Mouse (Mus musculus) hindbrain, embryonic 16.5 days (tissue): ENCODE data around the gene Aars2. TPM values are rescaled to one million over a fixed set of nuclear protein-coding genes. Genes with fewer than 3 reads are reported as not detected.

Source experiments
- ATAC-seq: fragments of 200-750 bp; cut with Nextera tagmentation; 2 replicates; pipeline ENCODE4 v1.8.0; 2017; ENCODE audit warnings: moderate TSS enrichment, moderate library complexity
- H3K27ac ChIP-seq: fragments of 300-500 bp; sonication (generic); 2 replicates; pipeline ENCODE4 v1.5.1; 2014; ENCODE audit warnings: low read depth, mild to moderate bottlenecking, control low read depth, low read length, moderate library complexity
- H3K27me3 ChIP-seq: fragments of 300-500 bp; sonication (generic); replicated peaks from 2 replicates; pipeline ENCODE4 v1.6.1; 2014; ENCODE audit warnings: low read length; ENCODE audit not compliant: control insufficient read depth, insufficient read depth
- H3K36me3 ChIP-seq: fragments of 300-500 bp; sonication (generic); 2 replicates; pipeline ENCODE4 v1.6.1; 2014; ENCODE audit warnings: mild to moderate bottlenecking, low read length, moderate library complexity, mixed read lengths; ENCODE audit not compliant: control insufficient read depth, insufficient read depth
- H3K4me1 ChIP-seq: fragments of 300-500 bp; sonication (generic); 2 replicates; pipeline ENCODE4 v1.6.1; 2014; ENCODE audit warnings: low read depth, low read length; ENCODE audit not compliant: control insufficient read depth, insufficient read depth
- H3K4me2 ChIP-seq: fragments of 300-500 bp; sonication (generic); 2 replicates; pipeline ENCODE4 v1.6.1; 2014; ENCODE audit warnings: mild to moderate bottlenecking, low read length, control low read depth, moderate library complexity
- H3K4me3 ChIP-seq: fragments of 300-500 bp; sonication (generic); 2 replicates; pipeline ENCODE4 v1.5.1; 2014; ENCODE audit warnings: mild to moderate bottlenecking, low read length, control low read depth, moderate library complexity
- H3K9ac ChIP-seq: fragments of 300-500 bp; sonication (generic); 2 replicates; pipeline ENCODE4 v1.6.1; 2014; ENCODE audit warnings: low read depth, mild to moderate bottlenecking, control low read depth, low read length, moderate library complexity
- H3K9me3 ChIP-seq: fragments of 300-500 bp; sonication (generic); 2 replicates; pipeline ENCODE4 v1.6.1; 2014; ENCODE audit warnings: mild to moderate bottlenecking, low read length, moderate library complexity; ENCODE audit not compliant: control insufficient read depth
- WGBS: fragments of 180-500 bp; shearing (Covaris S2); extraction: QIAGEN DNeasy Blood & Tissue Kit; methylation state at CpG from one replicate; pipeline ENCODE4 v1.1.7; 2014; 5-methylcytosine and 5-hydroxymethylcytosine counted together
- polyA plus RNA-seq: library from polyadenylated mRNA; unstranded; fragments of >200 nt; fragmentation: Nextera tagmentation; extraction: Ambion mirVana; gene quantifications from 2 replicates; pipeline ENCODE4 v1.2.1, GENCODE M21; 2015

The Aars2 gene
- polyA plus RNA-seq, 1 experiment from 2014 or later = 20.6 TPM

DNA sequence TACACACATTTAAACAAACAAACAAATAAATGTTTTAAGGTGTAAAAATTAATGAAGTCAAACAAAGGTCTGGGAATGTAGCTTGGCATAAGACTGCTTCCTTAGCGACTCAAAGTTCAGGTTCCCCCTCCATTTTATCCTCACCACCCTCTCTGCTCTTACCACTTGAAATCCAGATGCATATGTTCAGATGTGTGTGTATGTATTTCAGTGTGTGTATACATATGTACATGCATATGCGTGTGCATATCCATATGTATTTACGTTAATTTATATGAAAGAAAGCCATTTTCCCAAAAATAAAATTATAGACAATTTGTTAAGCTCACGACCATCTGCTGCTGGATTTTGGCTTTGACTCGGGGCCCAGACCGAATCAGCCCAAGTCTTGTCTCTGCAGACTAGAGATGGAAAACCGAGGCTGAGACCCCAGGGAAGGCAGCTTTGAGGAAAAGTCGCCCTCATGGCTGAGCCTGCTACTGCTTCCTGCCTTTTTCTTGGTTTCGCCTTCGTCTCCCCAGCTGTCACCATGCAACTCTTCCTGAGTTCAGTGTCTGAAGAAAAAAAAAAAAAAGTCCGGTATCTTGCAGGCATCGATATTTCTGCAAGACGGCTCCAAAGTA lies 16.0 kb upstream of the Aars2 start:
- Histone ChIP-seq H3K36me3 (no peaks in the 10 kb centered on the region), H3K27me3 (no peaks in the 10 kb centered on the region; the same call in 1 of the 2 replicates), H3K4me3 (no peak overlapping the region), H3K4me1 (no peaks in the 10 kb centered on the region), H3K9ac (no peak overlapping the region), H3K4me2 (no peak overlapping the region), H3K9me3 (no peaks in the 10 kb centered on the region), H3K27ac (no peak overlapping the region)
- no peak for ATAC-seq
- WGBS = 75% methylated on average over 13 of the region's 13 CpGs

DNA sequence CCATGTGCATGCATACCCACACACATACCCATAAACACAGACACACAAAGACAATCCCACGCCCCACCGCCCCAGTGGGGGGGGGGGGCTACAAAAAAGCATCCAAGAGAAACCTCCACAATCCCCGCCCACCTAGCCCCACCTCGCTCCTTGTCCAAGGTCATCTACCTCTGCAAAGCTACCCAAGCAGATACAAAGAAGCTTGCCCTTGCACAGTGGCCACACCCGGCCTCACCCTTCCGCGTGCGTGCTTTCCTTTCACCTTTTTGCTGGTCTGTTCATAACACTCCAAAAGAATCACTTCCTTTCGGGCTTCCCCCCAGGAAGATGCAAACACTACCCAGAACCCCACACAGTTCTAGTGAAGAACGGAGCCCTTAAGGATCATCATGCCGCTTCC lies 11.2 kb upstream of the Aars2 start:
- H3K27me3 ChIP-seq = no peaks in the 10 kb centered on the region; the same call in 1 of the 2 replicates
- H3K9me3 ChIP-seq = no peaks in the 10 kb centered on the region
- no peak overlapping the region for H3K9ac ChIP-seq
- H3K4me2 ChIP-seq = no peak overlapping the region
- H3K36me3 ChIP-seq = no peaks in the 10 kb centered on the region
- no peak overlapping the region for H3K27ac ChIP-seq
- H3K4me1 ChIP-seq = no peaks in the 10 kb centered on the region
- WGBS = 79% methylated on average over 11 of the region's 11 CpGs
- ATAC-seq = no peak
- no peak overlapping the region for H3K4me3 ChIP-seq

DNA sequence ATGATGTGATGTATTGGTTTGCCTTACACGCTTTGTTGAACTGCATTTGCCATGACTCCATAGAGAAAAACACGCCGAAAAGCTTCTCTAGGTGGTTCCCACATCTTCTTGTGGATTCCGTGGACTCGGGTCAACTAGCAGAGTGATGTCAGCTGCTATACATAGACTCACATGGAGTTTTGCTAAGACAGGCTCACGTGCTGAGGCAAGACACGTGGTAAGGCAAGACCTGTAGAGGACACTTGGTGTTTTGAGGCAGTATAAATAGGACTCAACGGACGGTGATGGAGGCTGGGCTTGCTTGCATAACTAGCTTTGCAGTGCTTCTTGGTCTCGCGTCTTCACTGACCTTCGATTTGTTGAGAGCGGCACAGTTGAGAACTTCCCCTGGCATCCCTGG lies 8.2 kb upstream of the Aars2 start:
- 88% methylated on average over 13 of the region's 13 CpGs for whole genome bisulfite sequencing
- Histone ChIP-seq H3K27me3 (no peaks in the 10 kb centered on the region), H3K27ac (no peak overlapping the region), H3K4me2 (no peak overlapping the region), H3K9ac (no peak overlapping the region), H3K36me3 (no peaks in the 10 kb centered on the region), H3K9me3 (no peaks in the 10 kb centered on the region), H3K4me1 (no peaks in the 10 kb centered on the region), H3K4me3 (no peak overlapping the region)
- no peak for ATAC-seq

DNA sequence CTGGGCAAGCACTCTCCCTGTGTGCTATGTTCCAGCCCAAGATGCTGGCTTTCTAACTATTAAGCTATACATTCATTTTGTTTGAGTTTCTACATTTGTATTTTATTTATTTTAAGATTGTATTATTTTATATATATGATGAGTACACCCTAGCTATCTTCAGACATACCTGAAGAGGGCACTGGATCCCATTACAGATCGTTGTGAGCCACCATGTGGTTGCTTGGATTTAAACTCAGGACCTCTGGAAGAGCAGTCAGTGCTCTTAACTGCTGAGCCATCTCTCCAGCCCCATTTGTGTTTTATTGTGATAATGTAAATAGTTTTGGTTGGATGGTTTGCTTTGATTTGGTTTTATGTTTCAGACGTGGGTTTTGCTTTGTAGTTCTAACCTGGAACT lies 7.1 kb upstream of the Aars2 start:
- H3K27ac ChIP-seq = no peak overlapping the region
- H3K4me3 ChIP-seq = no peak overlapping the region
- H3K4me1 ChIP-seq = no peaks in the 10 kb centered on the region
- H3K9me3 ChIP-seq = no peaks in the 10 kb centered on the region
- no peak overlapping the region for H3K9ac ChIP-seq
- no peak for ATAC-seq
- 55% methylated on average over 2 of the region's 2 CpGs for WGBS
- H3K4me2 ChIP-seq = no peak overlapping the region
- H3K36me3 ChIP-seq = no peaks in the 10 kb centered on the region
- H3K27me3 ChIP-seq = no peaks in the 10 kb centered on the region

DNA sequence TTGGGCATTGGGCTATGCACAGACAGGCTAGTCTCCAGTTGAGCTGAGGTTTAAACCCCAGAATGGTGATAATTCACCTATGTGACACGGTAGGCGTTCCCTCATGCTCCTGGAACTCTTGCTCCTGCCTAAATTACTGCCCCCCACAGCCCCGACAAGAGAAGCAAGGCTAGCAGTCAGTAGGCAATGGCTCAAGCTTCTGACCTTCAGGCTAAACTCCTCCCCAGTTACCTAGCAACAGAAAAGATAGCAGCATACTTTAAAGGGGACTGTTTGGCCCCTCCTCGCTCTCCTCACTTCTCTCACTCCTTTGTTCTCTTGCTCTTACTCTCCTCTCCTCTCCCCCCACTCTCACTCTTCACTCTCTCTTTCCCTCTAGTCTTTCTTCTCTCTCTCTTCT lies 5.7 kb upstream of the Aars2 start:
- H3K27me3 ChIP-seq = no peaks in the 10 kb centered on the region
- 30% methylated on average over 4 of the region's 4 CpGs for WGBS

DNA sequence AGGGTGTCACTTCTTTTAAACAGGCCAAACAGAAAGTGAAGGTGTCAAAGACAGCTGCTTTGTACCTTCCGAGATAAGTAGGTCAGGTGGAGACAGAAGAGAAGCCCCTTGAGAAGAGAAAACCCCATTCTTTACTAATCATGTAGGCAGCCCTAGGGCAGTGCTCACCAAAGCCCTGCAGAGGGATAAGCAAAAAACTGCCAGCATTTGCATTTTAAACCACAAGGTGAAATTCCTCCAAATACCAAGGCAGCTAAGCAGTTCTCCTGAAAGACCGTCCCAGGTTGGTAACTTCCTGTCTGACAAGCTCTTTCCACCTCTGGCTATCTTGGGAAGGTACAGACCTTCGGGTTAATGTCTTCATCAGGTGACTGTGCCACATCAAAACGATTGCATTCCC lies 4.3 kb upstream of the Aars2 start:
- Histone ChIP-seq H3K4me2 (no peak overlapping the region), H3K27ac (no peak overlapping the region), H3K9me3 (no peaks in the 10 kb centered on the region), H3K9ac (no peak overlapping the region), H3K4me3 (no peak overlapping the region), H3K4me1 (peaks cover 3% of the 10 kb centered on the region), H3K27me3 (no peaks in the 10 kb centered on the region), H3K36me3 (no peaks in the 10 kb centered on the region)
- no peak for ATAC-seq
- WGBS = 62% methylated on average over 4 of the region's 4 CpGs

More for the DNA sequence above, 5.7 kb upstream of the Aars2 start:
- no peak for ATAC-seq
- H3K4me1 ChIP-seq = no peaks in the 10 kb centered on the region
- no peaks in the 10 kb centered on the region for H3K36me3 ChIP-seq
- no peak overlapping the region for H3K9ac ChIP-seq
- H3K9me3 ChIP-seq = no peaks in the 10 kb centered on the region
- H3K27ac ChIP-seq = no peak overlapping the region
- no peak overlapping the region for H3K4me3 ChIP-seq
- no peak overlapping the region for H3K4me2 ChIP-seq

DNA sequence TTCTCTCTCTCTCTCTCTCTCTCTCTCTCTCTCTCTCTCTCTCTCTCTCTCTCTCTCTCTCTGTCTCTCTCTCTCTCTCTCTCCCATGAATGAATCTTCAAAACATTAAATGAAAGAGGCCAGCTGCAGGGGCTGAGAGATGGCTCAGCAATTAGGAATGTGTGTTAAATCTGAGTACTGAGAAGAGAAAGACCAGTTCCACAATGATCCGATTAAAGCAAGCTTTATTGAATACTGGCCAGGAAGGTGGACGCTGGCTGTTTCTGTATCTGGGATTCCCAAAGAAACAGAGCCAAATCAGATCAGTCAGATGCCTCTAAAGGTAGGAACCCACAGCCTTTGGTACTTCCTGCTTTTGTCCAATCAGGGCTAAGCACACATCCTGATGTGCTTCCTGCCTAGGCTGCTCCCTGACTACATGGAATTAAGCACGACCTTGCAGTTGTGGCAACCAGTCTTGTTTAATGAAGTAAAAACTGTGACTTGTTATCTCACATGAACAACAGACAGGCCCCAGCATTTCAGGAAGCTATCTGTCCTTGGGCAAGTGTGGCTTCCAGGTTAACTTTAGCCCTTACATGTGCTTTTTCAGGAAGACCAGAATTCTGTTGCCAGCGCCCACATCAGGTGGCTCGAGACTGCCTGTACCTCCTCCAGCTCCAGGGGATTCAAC lies 3.2 kb upstream of the Aars2 start:
- Histone ChIP-seq H3K27ac (no peak overlapping the region), H3K9ac (no peak overlapping the region), H3K4me1 (peaks cover 7% of the 10 kb centered on the region), H3K27me3 (no peaks in the 10 kb centered on the region), H3K36me3 (peaks cover under 1% of the 10 kb centered on the region; the same call in 1 of the 2 replicates), H3K9me3 (no peaks in the 10 kb centered on the region), H3K4me3 (no peak overlapping the region), H3K4me2 (no peak overlapping the region)
- 66% methylated on average over 5 of the region's 5 CpGs for WGBS
- no peak for ATAC-seq

DNA sequence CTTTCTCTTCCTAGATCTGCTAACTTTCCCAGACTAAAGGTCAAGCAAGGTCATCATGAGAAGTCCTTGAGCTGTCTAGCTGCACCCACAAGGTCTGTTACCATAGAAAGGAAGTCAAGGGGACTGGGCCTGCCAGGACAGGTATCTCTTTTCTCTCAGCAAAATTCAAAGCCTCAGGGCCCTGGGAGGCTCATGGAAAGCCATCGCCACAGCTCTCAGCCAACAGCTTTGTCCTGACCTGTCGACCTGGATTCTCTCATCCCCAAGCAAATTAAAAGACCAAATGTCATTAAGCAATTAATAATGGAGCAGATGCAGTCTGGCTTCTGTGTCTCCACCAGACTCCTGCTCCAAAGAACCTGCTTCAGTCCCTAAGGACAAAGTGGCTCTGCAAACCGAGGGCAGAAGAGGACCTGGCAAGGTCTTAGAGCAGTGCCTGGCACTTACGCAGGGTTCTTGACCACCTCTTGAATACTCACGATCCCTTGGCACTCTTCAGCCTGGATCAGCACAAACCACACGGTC lies 638 bp upstream of the Aars2 start:
- Histone ChIP-seq H3K9ac (no peak overlapping the region), H3K4me3 (no peak overlapping the region), H3K9me3 (no peaks in the 10 kb centered on the region), H3K27me3 (no peaks in the 10 kb centered on the region), H3K4me1 (peaks cover 7% of the 10 kb centered on the region), H3K36me3 (peaks cover 13% of the 10 kb centered on the region), H3K27ac (no peak overlapping the region), H3K4me2 (no peak overlapping the region)
- 75% methylated on average over 6 of the region's 6 CpGs for WGBS
- ATAC-seq = 0 out of 2 replicates have a peak, but pooled peaks have one; percentile 3

DNA sequence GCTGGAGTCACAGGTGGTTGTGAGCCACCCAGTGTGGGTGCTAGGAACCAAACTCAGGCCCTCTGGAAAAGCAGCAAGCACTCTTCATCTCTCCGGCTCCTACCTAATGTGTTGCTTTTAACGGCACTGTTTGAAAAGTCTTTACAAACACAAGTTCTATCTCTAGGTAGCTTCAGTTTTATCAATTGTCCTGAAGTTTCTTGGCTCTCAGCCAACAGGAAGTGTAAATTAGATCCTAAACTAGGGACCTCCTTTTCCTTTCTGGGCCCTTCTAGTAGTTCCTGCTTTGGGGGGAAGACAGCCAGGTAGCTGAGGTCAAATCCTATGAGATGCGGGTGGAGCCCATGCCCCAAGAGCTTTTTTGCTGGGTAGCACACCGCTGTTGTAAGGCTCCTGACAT lies 4.2 kb downstream of the Aars2 start:
- 92% methylated on average over 4 of the region's 4 CpGs for WGBS
- H3K36me3 ChIP-seq = peaks cover 13% of the 10 kb centered on the region

More for the DNA sequence above, 4.2 kb downstream of the Aars2 start:
- no peak overlapping the region for H3K4me3 ChIP-seq
- no peak overlapping the region for H3K4me2 ChIP-seq
- no peaks in the 10 kb centered on the region for H3K27me3 ChIP-seq
- no peak overlapping the region for H3K9ac ChIP-seq
- peaks cover 7% of the 10 kb centered on the region for H3K4me1 ChIP-seq
- no peak for ATAC-seq
- no peak overlapping the region for H3K27ac ChIP-seq
- H3K9me3 ChIP-seq = no peaks in the 10 kb centered on the region
